Mouse (Mus musculus): ENCODE data around the gene Phf24. TPM values are rescaled to one million over a fixed set of nuclear protein-coding genes. Genes with fewer than 3 reads are reported as not detected.

The Phf24 gene
- total and polyA plus RNA-seq, 3 experiments = not detected

DNA sequence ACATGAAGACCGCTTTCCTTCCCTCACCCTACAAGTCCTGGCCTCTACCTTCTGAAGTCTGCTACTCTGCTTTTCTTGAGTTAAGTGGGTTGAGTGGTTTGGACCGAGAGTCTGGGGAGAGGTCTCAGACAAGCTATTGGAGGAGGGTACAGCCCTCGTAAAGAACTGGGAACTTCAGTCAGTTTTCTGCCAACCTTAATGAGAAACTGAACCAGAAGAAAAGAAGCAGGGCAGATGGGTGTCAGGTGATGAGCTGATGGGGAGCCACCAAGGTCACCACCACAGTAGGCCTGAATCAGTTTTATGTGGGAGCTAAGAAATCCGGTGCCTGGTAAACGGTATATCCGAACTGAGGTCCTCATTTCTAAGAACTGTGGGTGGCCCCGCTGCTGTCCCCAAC, 44.3 kb upstream of the Phf24 start:
- TF ChIP-seq POLR2AphosphoS2 (IDR thresholded peaks at IDR 0.05; ENCODE audit: low read depth, low read length) = no peak
- no peak for TF ChIP-seq TBP (conservative IDR thresholded peaks at IDR 0.05; ENCODE audit: low read depth, low read length)
- no peak for TF ChIP-seq ZMIZ1 (IDR thresholded peaks at IDR 0.05; ENCODE audit: low read depth, low read length)
- no peak for TF ChIP-seq MEF2A (IDR thresholded peaks at IDR 0.05; ENCODE audit: borderline replicate concordance, low read depth, low read length)
- no peak for TF ChIP-seq RAD21 (IDR thresholded peaks at IDR 0.05; ENCODE audit: low read depth, low read length)
- no peak for TF ChIP-seq MYC (IDR thresholded peaks at IDR 0.05; ENCODE audit: low read depth, low read length)
- no peak for TF ChIP-seq SMC3 (IDR thresholded peaks at IDR 0.05; ENCODE audit: low read depth, low read length)
- TF ChIP-seq KAT2A (IDR thresholded peaks at IDR 0.05; ENCODE audit: insufficient replicate concordance, low read length) = no peak
- no peak for TF ChIP-seq POLR2A (IDR thresholded peaks at IDR 0.05; ENCODE audit: low read depth, low read length)
- no peak for TF ChIP-seq ETS1 (conservative IDR thresholded peaks at IDR 0.05; ENCODE audit: low read depth, low read length)
- TF ChIP-seq CTCF (conservative IDR thresholded peaks at IDR 0.05 in 1 of 2, IDR thresholded peaks at IDR 0.05 in 1 of 2; ENCODE audit: low read depth in 2 of 2, low read length in 2 of 2) = no peak
- no peak for TF ChIP-seq TCF12 (IDR thresholded peaks at IDR 0.05; ENCODE audit: low read depth, low read length)
- no peak for TF ChIP-seq NRF1 (IDR thresholded peaks at IDR 0.05; ENCODE audit: low read depth, low read length)
- no peak for TF ChIP-seq ZKSCAN1 (IDR thresholded peaks at IDR 0.05; ENCODE audit: borderline replicate concordance, low read depth, low read length)
- TF ChIP-seq MAZ (IDR thresholded peaks at IDR 0.05; ENCODE audit: low read depth, low read length) = no peak
- TF ChIP-seq CHD2 (IDR thresholded peaks at IDR 0.05; ENCODE audit: low read length) = no peak
- no peak for TF ChIP-seq USF1 (IDR thresholded peaks at IDR 0.05; ENCODE audit: low read depth, low read length)
- no peak for TF ChIP-seq HCFC1 (IDR thresholded peaks at IDR 0.05; ENCODE audit: low read depth, low read length)
- Histone ChIP-seq H3K4me2 (ENCODE audit: insufficient read depth, low read depth, poor library complexity, severe bottlenecking) (no peak overlapping the region), H3K9me3 (replicated peaks; ENCODE audit: low read length) (no peaks in the 10 kb centered on the region), H3K27me3 (replicated peaks) (peaks cover 28% of the 10 kb centered on the region), H3K9ac (ENCODE audit: insufficient read depth, low read depth) (no peak overlapping the region), H3K27ac (ENCODE audit: insufficient read depth, low read depth) (no peak overlapping the region), H3K36me3 (replicated peaks in 1 of 2; ENCODE audit: control insufficient read depth in 1 of 2, insufficient read depth in 1 of 2, low read length in 1 of 2) (no peaks in the 10 kb centered on the region), H3K4me3 (replicated peaks in 1 of 3; ENCODE audit: low read depth in 2 of 3, low read length in 2 of 3, poor library complexity in 1 of 3) (no peak overlapping the region), H3K79me2 (replicated peaks; ENCODE audit: control insufficient read depth, extremely low read depth, insufficient read depth, poor library complexity, severe bottlenecking) (no peaks in the 10 kb centered on the region), H3K4me1 (ENCODE audit: control insufficient read depth in 1 of 2, insufficient read depth in 2 of 2) (no peaks in the 10 kb centered on the region)
- DNase-seq (ENCODE audit: extremely low read depth) = no peak
- dilution Hi-C loops (cut with MboI; ENCODE audit: extremely low pct_ligation_motif_present, extremely low pct_unique_long_range_greater_than_20kb, low sequenced_read_pairs) = no loop called here
- in situ Hi-C loops (cut with MboI; ENCODE audit: low pct_ligation_motif_present, low pct_unique_long_range_greater_than_20kb, low sequenced_read_pairs) = loop anchor here (5.0 kb wide), 1 partner anchor 90 kb away; no protein-coding TSS in a partner anchor

DNA sequence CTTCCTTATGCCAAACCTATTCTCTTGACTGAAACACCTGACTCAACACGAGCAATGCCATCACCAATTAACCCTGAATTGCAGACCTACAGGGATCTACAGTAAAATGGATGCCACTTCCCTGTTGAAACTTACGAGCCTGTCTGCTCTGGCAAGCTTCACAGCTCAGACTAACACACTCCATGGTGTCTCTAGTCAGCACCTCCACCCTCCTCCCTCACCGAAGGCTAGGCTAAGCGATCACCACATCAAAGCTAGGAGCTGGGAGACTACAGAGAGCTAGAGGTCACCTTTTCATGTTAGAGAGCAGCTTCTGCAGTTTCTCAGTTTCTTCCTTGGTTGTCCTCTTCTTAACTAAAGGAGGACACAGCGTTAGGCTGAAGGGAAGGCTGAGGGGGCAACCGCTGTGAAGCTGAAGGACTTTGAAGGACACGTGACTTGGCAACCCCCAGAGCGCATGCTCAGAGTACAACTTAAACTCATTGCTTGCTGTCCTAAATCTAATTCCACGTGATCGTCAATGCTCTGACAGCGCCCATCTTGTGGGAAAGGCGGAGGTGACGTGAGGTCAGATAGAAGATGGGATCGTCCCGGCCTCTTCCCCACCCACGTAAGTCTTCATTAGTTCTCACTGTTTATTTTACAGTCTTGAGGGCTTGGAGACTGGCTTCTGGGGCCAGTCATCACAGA, 43.6 kb upstream of the Phf24 start:
- no peak for TF ChIP-seq UBTF (IDR thresholded peaks at IDR 0.05; ENCODE audit: low read depth, low read length)
- TF ChIP-seq MEF2A (IDR thresholded peaks at IDR 0.05; ENCODE audit: borderline replicate concordance, low read depth, low read length) = no peak
- TF ChIP-seq E2F4 (IDR thresholded peaks at IDR 0.05; ENCODE audit: insufficient replicate concordance, low read depth, low read length) = no peak
- TF ChIP-seq TCF12 (IDR thresholded peaks at IDR 0.05; ENCODE audit: low read depth, low read length) = no peak
- no peak for TF ChIP-seq GABPA (IDR thresholded peaks at IDR 0.05; ENCODE audit: insufficient replicate concordance, low read depth, low read length)
- no peak for TF ChIP-seq KAT2A (IDR thresholded peaks at IDR 0.05; ENCODE audit: insufficient replicate concordance, low read length)
- no peak for TF ChIP-seq RCOR1 (conservative IDR thresholded peaks at IDR 0.05; ENCODE audit: low read depth, low read length)
- TF ChIP-seq IRF4 (IDR thresholded peaks at IDR 0.05; ENCODE audit: low read depth, low read length) = no peak
- no peak for TF ChIP-seq SMC3 (IDR thresholded peaks at IDR 0.05; ENCODE audit: low read depth, low read length)
- no peak for TF ChIP-seq POLR2AphosphoS2 (IDR thresholded peaks at IDR 0.05; ENCODE audit: low read depth, low read length)
- no peak for TF ChIP-seq PAX5 (IDR thresholded peaks at IDR 0.05; ENCODE audit: low read length)
- no peak for TF ChIP-seq BHLHE40 (IDR thresholded peaks at IDR 0.05; ENCODE audit: low read depth, low read length)
- no peak for TF ChIP-seq MYC (IDR thresholded peaks at IDR 0.05; ENCODE audit: low read depth, low read length)
- no peak for TF ChIP-seq CHD2 (IDR thresholded peaks at IDR 0.05; ENCODE audit: low read length)
- no peak for TF ChIP-seq HCFC1 (IDR thresholded peaks at IDR 0.05; ENCODE audit: low read depth, low read length)
- TF ChIP-seq ZNF384 (IDR thresholded peaks at IDR 0.05; ENCODE audit: low read depth, low read length) = no peak
- TF ChIP-seq RAD21 (IDR thresholded peaks at IDR 0.05; ENCODE audit: low read depth, low read length) = no peak
- TF ChIP-seq ZKSCAN1 (IDR thresholded peaks at IDR 0.05; ENCODE audit: borderline replicate concordance, low read depth, low read length) = no peak
- no peak for TF ChIP-seq MAX (IDR thresholded peaks at IDR 0.05; ENCODE audit: low read length)
- in situ Hi-C loops (cut with MboI; ENCODE audit: low pct_ligation_motif_present, low pct_unique_long_range_greater_than_20kb, low sequenced_read_pairs) = loop anchor here (5.0 kb wide), 1 partner anchor 89 kb away; no protein-coding TSS in a partner anchor
- H3K9me3 ChIP-seq (replicated peaks; ENCODE audit: low read length) = no peaks in the 10 kb centered on the region

More for the DNA sequence above, 43.6 kb upstream of the Phf24 start:
- H3K4me3 ChIP-seq (replicated peaks in 1 of 3; ENCODE audit: low read depth in 2 of 3, low read length in 2 of 3, poor library complexity in 1 of 3) = no peak overlapping the region
- H3K79me2 ChIP-seq (replicated peaks; ENCODE audit: control insufficient read depth, extremely low read depth, insufficient read depth, poor library complexity, severe bottlenecking) = no peaks in the 10 kb centered on the region
- peaks cover 25% of the 10 kb centered on the region for H3K27me3 ChIP-seq (replicated peaks)
- no peaks in the 10 kb centered on the region for H3K36me3 ChIP-seq (replicated peaks in 1 of 2; ENCODE audit: control insufficient read depth in 1 of 2, insufficient read depth in 1 of 2, low read length in 1 of 2)
- dilution Hi-C loops (cut with MboI; ENCODE audit: extremely low pct_ligation_motif_present, extremely low pct_unique_long_range_greater_than_20kb, low sequenced_read_pairs) = no loop called here
- no peak for DNase-seq (ENCODE audit: extremely low read depth)
- H3K27ac ChIP-seq (ENCODE audit: insufficient read depth, low read depth) = no peak overlapping the region
- no peak overlapping the region for H3K9ac ChIP-seq (ENCODE audit: insufficient read depth, low read depth)
- H3K4me1 ChIP-seq (ENCODE audit: control insufficient read depth in 1 of 2, insufficient read depth in 2 of 2) = no peaks in the 10 kb centered on the region
- no peak overlapping the region for H3K4me2 ChIP-seq (ENCODE audit: insufficient read depth, low read depth, poor library complexity, severe bottlenecking)

All from CH12.LX (cell line).